Mouse (Mus musculus) urinary bladder, adult 2 months (tissue): ENCODE data around the gene Slc39a13. TPM values are rescaled to one million over a fixed set of nuclear protein-coding genes. Genes with fewer than 3 reads are reported as not detected.
"Not testable (repeated sequence)": the region's sequence is repeated elsewhere in the genome, so short reads cannot be mapped to it uniquely, and the experiment has no call there.

Source experiments
- DNase-seq: peaks from one replicate; pipeline ENCODE4 v3.0.0; 2022; ENCODE audit warnings: low spot score
- polyA plus RNA-seq: library from polyadenylated mRNA; depleted of rRNA; stranded (reverse); fragments of >200 nt; gene quantifications from 2 replicates; pipeline ENCODE4 v1.2.3, GENCODE M21; 2012; rRNA removed

Slc39a13 gene
- polyA plus RNA-seq, 1 experiment: 87.4 TPM

- no peak for DNase-seq
Measured at GRCm38 (mm10) chr2:91025081-91025516, 45.1 kb downstream of the Slc39a13 start.

- DNase-seq: no peak
Measured at GRCm38 (mm10) chr2:91023956-91024355, 46.3 kb downstream of the Slc39a13 start.

- DNase-seq: no peak
Measured at GRCm38 (mm10) chr2:91023131-91023530, 47.1 kb downstream of the Slc39a13 start.

- not testable (repeated sequence) for DNase-seq
Measured at GRCm38 (mm10) chr2:91022266-91022665, 48.0 kb downstream of the Slc39a13 start.

- no peak for DNase-seq
Measured at GRCm38 (mm10) chr2:91019911-91020310, 50.3 kb downstream of the Slc39a13 start.

GRCm38 (mm10) chr2:91018061-91018788 lies 52.0 kb downstream of the Slc39a13 start:
- no peak for DNase-seq

- DNase-seq: no peak
Measured at GRCm38 (mm10) chr2:91015386-91015785, 54.8 kb downstream of the Slc39a13 start.

GRCm38 (mm10) chr2:91013881-91014280 lies 56.3 kb downstream of the Slc39a13 start:
- DNase-seq: no peak

Other genes with a start within 250 kb of the Slc39a13 start
- 135 and 146 TPM in 2 replicates for gene Mtch2, start 223.3 kb downstream of the Slc39a13 start, polyA plus RNA-seq
- 4.9 and 7.2 TPM in 2 replicates for gene C1qtnf4, start 184.6 kb downstream of the Slc39a13 start, polyA plus RNA-seq
- 15.5 and 17.9 TPM in 2 replicates for gene Kbtbd4, start 165.7 kb downstream of the Slc39a13 start, polyA plus RNA-seq
- 153 and 162 TPM in 2 replicates for gene Ndufs3, start 165.6 kb downstream of the Slc39a13 start, polyA plus RNA-seq
- 90.1 and 90.7 TPM in 2 replicates for gene Celf1, start 130.0 kb downstream of the Slc39a13 start, polyA plus RNA-seq
- gene Rapsn, start 34.8 kb downstream of the Slc39a13 start, polyA plus RNA-seq: 0.56 and 0.81 TPM in 2 replicates
- gene Psmc3, start 16.4 kb downstream of the Slc39a13 start, polyA plus RNA-seq: 166 and 178 TPM in 2 replicates
- gene Spi1, start 12.0 kb upstream of the Slc39a13 start, polyA plus RNA-seq: 17.7 and 21.0 TPM in 2 replicates
- 0.04 TPM in 2 replicates for gene Mybpc3, start 47.7 kb upstream of the Slc39a13 start, polyA plus RNA-seq
- 19.7 and 20.7 TPM in 2 replicates for gene Madd, start 113.4 kb upstream of the Slc39a13 start, polyA plus RNA-seq
- 18.6 and 20.8 TPM in 2 replicates for gene Nr1h3, start 132.4 kb upstream of the Slc39a13 start, polyA plus RNA-seq
- 18.8 and 24.2 TPM in 2 replicates for gene Acp2, start 132.5 kb upstream of the Slc39a13 start, polyA plus RNA-seq
- 28.5 and 43.1 TPM in 2 replicates for gene Ddb2, start 166.6 kb upstream of the Slc39a13 start, polyA plus RNA-seq
- gene Pacsin3, start 185.5 kb upstream of the Slc39a13 start, polyA plus RNA-seq: 43.3 and 46.7 TPM in 2 replicates
- gene Arfgap2, start 194.6 kb upstream of the Slc39a13 start, polyA plus RNA-seq: 30.7 and 41.6 TPM in 2 replicates